Mouse (Mus musculus): Measurements from ENCODE around the gene Zzz3. TPM values are rescaled to one million over a fixed set of nuclear protein-coding genes. Genes with fewer than 3 reads are reported as not detected.

Zzz3 gene
- polyA plus RNA-seq, 1 experiment, result 12.7 TPM

- H3K27ac ChIP-seq (ENCODE audit: control insufficient read depth, insufficient read depth, low read depth, low read length), result no peak overlapping the region
- H3K4me1 ChIP-seq (ENCODE audit: control insufficient read depth, insufficient read depth, low read length), result no peaks in the 10 kb centered on the region
- no peaks in the 10 kb centered on the region for H3K27me3 ChIP-seq (ENCODE audit: control insufficient read depth, insufficient read depth, low read length)
- H3K36me3 ChIP-seq (ENCODE audit: control insufficient read depth, insufficient read depth, low read length), result peaks cover 1% of the 10 kb centered on the region; the same call in 1 of the 2 replicates
- no peak overlapping the region for H3K4me3 ChIP-seq (ENCODE audit: control insufficient read depth, low read depth, low read length)
- no peak for TF ChIP-seq CTCF (IDR thresholded peaks at IDR 0.05; ENCODE audit: control insufficient read depth, insufficient read depth, insufficient replicate concordance, low read depth, low read length)
- no peak for TF ChIP-seq POLR2A (IDR thresholded peaks at IDR 0.05; ENCODE audit: control insufficient read depth, low read depth, low read length)
These were observed 19.2 kb upstream of the Zzz3 start for GRCm38 (mm10) chr3:152376063-152376462.

DNA sequence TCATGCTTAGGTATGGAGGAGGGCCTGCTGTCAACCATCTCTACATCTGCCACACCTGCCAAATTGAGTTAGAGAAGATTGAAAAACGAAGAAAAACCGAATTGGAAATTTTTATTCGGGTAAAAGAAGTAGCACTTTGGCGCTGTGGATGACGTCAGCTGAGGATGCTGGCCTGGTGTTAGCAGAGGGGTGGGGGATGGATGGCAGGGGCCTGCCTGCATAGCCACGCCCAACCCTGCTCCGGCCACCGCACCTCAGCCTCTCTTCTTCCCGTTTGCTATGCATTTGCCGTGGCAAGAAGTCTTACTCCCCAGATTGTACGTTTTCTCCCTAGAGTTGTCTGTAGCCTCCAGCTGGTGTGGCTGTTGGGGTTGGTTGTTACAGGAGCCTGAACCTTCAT, 11.2 kb upstream of the Zzz3 start:
- H3K4me3 ChIP-seq (ENCODE audit: control insufficient read depth, low read depth, low read length), result no peak overlapping the region
- no peak for TF ChIP-seq POLR2A (IDR thresholded peaks at IDR 0.05; ENCODE audit: control insufficient read depth, low read depth, low read length)
- no peak for TF ChIP-seq CTCF (IDR thresholded peaks at IDR 0.05; ENCODE audit: control insufficient read depth, insufficient read depth, insufficient replicate concordance, low read depth, low read length)
- no peaks in the 10 kb centered on the region for H3K27me3 ChIP-seq (ENCODE audit: control insufficient read depth, insufficient read depth, low read length)
- peaks cover 1% of the 10 kb centered on the region; the same call in 1 of the 2 replicates for H3K36me3 ChIP-seq (ENCODE audit: control insufficient read depth, insufficient read depth, low read length)
- H3K27ac ChIP-seq (ENCODE audit: control insufficient read depth, insufficient read depth, low read depth, low read length), result no peak overlapping the region
- H3K4me1 ChIP-seq (ENCODE audit: control insufficient read depth, insufficient read depth, low read length), result no peaks in the 10 kb centered on the region

DNA sequence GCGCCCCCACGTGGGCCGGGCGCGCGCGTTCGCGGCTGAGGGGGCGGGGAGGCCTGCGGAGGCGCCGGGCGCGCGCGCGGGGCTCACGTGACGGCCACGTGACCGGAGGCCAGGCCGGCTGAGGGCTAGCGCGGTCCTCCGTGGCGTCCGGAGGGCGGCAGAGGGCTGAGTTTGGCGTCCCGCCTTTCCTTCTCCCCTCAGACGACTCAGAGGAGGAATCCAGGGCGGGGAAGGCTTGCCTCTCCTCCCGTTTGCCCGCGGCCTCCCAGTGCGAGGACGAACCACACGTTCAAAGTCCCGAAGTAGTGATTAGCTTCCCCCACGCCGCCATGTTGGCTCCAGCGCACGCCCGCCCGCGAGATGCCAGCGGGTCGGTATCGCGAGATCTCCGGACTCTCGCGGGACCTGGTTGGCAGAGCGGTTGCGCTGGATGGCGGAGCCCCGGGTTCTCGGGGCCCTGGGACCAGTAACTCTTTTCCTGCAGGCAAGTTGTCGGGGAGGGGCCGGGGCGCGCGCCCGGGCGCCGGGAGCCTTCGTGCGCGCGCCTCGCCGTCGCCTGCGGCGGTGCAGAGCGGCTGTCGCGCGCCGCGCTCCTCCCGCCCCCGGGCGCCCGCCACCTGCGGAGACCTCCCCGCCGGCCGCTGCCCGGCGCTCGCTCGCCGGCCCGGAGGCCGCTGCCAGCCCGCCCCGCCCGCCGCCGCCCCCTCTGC, 1.2 kb downstream of the Zzz3 start:
- TF ChIP-seq POLR2A (IDR thresholded peaks at IDR 0.05; ENCODE audit: control insufficient read depth, low read depth, low read length) (peak; percentile 56; the same call in 1 of the 2 replicates), CTCF (IDR thresholded peaks at IDR 0.05; ENCODE audit: control insufficient read depth, insufficient read depth, insufficient replicate concordance, low read depth, low read length) (peak; percentile 20; the same call in 1 of the 2 replicates)

GRCm38 (mm10) chr3:152396988-152397314, 1.7 kb downstream of the Zzz3 start:
- H3K27me3 ChIP-seq (ENCODE audit: control insufficient read depth, insufficient read depth, low read length), result no peaks in the 10 kb centered on the region
- TF ChIP-seq CTCF (IDR thresholded peaks at IDR 0.05; ENCODE audit: control insufficient read depth, insufficient read depth, insufficient replicate concordance, low read depth, low read length) (no peak), POLR2A (IDR thresholded peaks at IDR 0.05; ENCODE audit: control insufficient read depth, low read depth, low read length) (no peak)
- peak overlapping the region; percentile 98 for H3K4me3 ChIP-seq (ENCODE audit: control insufficient read depth, low read depth, low read length)
- no peaks in the 10 kb centered on the region; the same call in 1 of the 2 replicates for H3K36me3 ChIP-seq (ENCODE audit: control insufficient read depth, insufficient read depth, low read length)
- H3K27ac ChIP-seq (ENCODE audit: control insufficient read depth, insufficient read depth, low read depth, low read length), result peak overlapping the region; percentile 100
- peaks cover 4% of the 10 kb centered on the region for H3K4me1 ChIP-seq (ENCODE audit: control insufficient read depth, insufficient read depth, low read length)

More for the DNA sequence above, 1.2 kb downstream of the Zzz3 start:
- Histone ChIP-seq H3K27ac (ENCODE audit: control insufficient read depth, insufficient read depth, low read depth, low read length) (peak overlapping the region; percentile 100), H3K4me3 (ENCODE audit: control insufficient read depth, low read depth, low read length) (peak overlapping the region; percentile 98), H3K36me3 (ENCODE audit: control insufficient read depth, insufficient read depth, low read length) (no peaks in the 10 kb centered on the region; the same call in 1 of the 2 replicates), H3K4me1 (ENCODE audit: control insufficient read depth, insufficient read depth, low read length) (peaks cover 4% of the 10 kb centered on the region), H3K27me3 (ENCODE audit: control insufficient read depth, insufficient read depth, low read length) (no peaks in the 10 kb centered on the region)

DNA sequence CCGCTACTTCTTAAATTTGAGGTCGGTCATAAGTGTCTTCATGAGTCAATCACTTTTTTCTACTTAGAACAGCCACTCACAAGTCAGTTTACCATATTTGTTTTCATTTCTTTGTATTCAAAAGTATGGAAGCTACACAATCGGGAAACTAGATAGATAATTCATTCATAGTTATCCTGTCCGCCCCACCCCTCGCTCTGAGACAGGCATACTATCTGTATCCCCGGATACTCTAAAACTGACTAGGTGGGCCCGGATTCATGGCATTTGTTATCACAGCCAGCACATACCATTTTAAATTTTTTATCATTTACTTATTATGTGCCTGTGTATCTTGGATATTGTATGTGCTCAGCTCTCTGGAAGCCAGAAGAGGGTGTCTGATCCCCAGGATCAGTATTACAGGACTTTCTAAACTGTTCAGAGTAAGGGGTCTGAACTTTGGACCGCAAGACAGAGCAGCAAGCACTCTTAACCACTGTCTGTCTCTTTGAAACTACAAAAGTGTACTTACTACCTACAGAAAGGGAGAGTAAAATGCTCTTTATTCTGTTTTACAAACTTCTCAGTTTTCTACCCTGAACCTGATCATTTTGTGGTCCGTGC, 2.2 kb downstream of the Zzz3 start:
- H3K4me3 ChIP-seq (ENCODE audit: control insufficient read depth, low read depth, low read length), result peak overlapping the region; percentile 98
- no peaks in the 10 kb centered on the region; the same call in 1 of the 2 replicates for H3K36me3 ChIP-seq (ENCODE audit: control insufficient read depth, insufficient read depth, low read length)
- peaks cover 4% of the 10 kb centered on the region for H3K4me1 ChIP-seq (ENCODE audit: control insufficient read depth, insufficient read depth, low read length)
- no peaks in the 10 kb centered on the region for H3K27me3 ChIP-seq (ENCODE audit: control insufficient read depth, insufficient read depth, low read length)
- H3K27ac ChIP-seq (ENCODE audit: control insufficient read depth, insufficient read depth, low read depth, low read length), result peak overlapping the region; percentile 100; the same call in 1 of the 2 replicates
- TF ChIP-seq POLR2A (IDR thresholded peaks at IDR 0.05; ENCODE audit: control insufficient read depth, low read depth, low read length) (no peak), CTCF (IDR thresholded peaks at IDR 0.05; ENCODE audit: control insufficient read depth, insufficient read depth, insufficient replicate concordance, low read depth, low read length) (no peak)

- H3K27ac ChIP-seq (ENCODE audit: control insufficient read depth, insufficient read depth, low read depth, low read length), result no peak overlapping the region
These were observed 5.2 kb downstream of the Zzz3 start for GRCm38 (mm10) chr3:152400441-152400840.

GRCm38 (mm10) chr3:152400875-152401274, 5.6 kb downstream of the Zzz3 start:
- no peak overlapping the region for H3K27ac ChIP-seq (ENCODE audit: control insufficient read depth, insufficient read depth, low read depth, low read length)
- no peaks in the 10 kb centered on the region; the same call in none of the 2 replicates for H3K4me1 ChIP-seq (ENCODE audit: control insufficient read depth, insufficient read depth, low read length)
- no peaks in the 10 kb centered on the region for H3K36me3 ChIP-seq (ENCODE audit: control insufficient read depth, insufficient read depth, low read length)
- H3K4me3 ChIP-seq (ENCODE audit: control insufficient read depth, low read depth, low read length), result no peak overlapping the region
- no peaks in the 10 kb centered on the region for H3K27me3 ChIP-seq (ENCODE audit: control insufficient read depth, insufficient read depth, low read length)
- TF ChIP-seq POLR2A (IDR thresholded peaks at IDR 0.05; ENCODE audit: control insufficient read depth, low read depth, low read length) (no peak), CTCF (IDR thresholded peaks at IDR 0.05; ENCODE audit: control insufficient read depth, insufficient read depth, insufficient replicate concordance, low read depth, low read length) (no peak)

More at GRCm38 (mm10) chr3:152400441-152400840, 5.2 kb downstream of the Zzz3 start:
- TF ChIP-seq CTCF (IDR thresholded peaks at IDR 0.05; ENCODE audit: control insufficient read depth, insufficient read depth, insufficient replicate concordance, low read depth, low read length) (no peak), POLR2A (IDR thresholded peaks at IDR 0.05; ENCODE audit: control insufficient read depth, low read depth, low read length) (no peak)
- H3K4me3 ChIP-seq (ENCODE audit: control insufficient read depth, low read depth, low read length), result no peak overlapping the region
- H3K36me3 ChIP-seq (ENCODE audit: control insufficient read depth, insufficient read depth, low read length), result no peaks in the 10 kb centered on the region
- no peaks in the 10 kb centered on the region; the same call in none of the 2 replicates for H3K4me1 ChIP-seq (ENCODE audit: control insufficient read depth, insufficient read depth, low read length)
- H3K27me3 ChIP-seq (ENCODE audit: control insufficient read depth, insufficient read depth, low read length), result no peaks in the 10 kb centered on the region
